Mouse (Mus musculus): Measurements from ENCODE around the gene Ppm1b. TPM values are rescaled to one million over a fixed set of nuclear protein-coding genes. Genes with fewer than 3 reads are reported as not detected.

The Ppm1b gene
- polyA plus RNA-seq, 1 experiment, result 14.4 TPM

- Histone ChIP-seq H3K36me3 (replicated peaks; ENCODE audit: low read length) (peaks cover 52% of the 10 kb centered on the region), H3K4me1 (peaks cover 74% of the 10 kb centered on the region), H3K27me3 (replicated peaks) (no peaks in the 10 kb centered on the region), H3K9me3 (no peaks in the 10 kb centered on the region), H3K4me3 (replicated peaks) (no peak overlapping the region)
- TF ChIP-seq GATA1 (IDR thresholded peaks at IDR 0.05; ENCODE audit: borderline replicate concordance, low read length) (no peak), FLI1 (IDR thresholded peaks at IDR 0.05; ENCODE audit: low read length) (no peak)
Measured at GRCm38 (mm10) chr17:84967045-84967444, 10.5 kb downstream of the Ppm1b start.

DNA sequence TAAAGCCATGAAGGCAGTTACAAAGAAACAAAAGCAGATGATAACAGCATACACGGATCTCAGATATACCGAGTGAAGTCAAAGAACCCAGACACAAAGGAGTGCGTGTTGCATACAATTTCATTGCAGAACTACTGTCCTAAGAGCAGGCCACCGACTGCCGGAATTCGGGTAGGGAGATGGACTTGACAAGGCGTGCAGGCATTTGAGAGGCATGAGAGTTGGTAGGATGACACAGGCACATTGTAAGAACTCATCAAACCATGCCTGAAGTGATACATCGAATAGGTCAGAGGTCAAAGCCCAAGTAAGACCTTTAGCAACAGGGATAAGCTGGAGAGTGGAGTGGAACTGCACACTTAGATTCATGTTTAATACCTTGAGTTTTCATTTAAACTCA, 13.4 kb downstream of the Ppm1b start:
- Histone ChIP-seq H3K9me3 (no peaks in the 10 kb centered on the region), H3K4me1 (peaks cover 51% of the 10 kb centered on the region), H3K4me3 (replicated peaks) (no peak overlapping the region), H3K27me3 (replicated peaks) (no peaks in the 10 kb centered on the region), H3K36me3 (replicated peaks; ENCODE audit: low read length) (peaks cover 57% of the 10 kb centered on the region)
- no peak for TF ChIP-seq GATA1 (IDR thresholded peaks at IDR 0.05; ENCODE audit: borderline replicate concordance, low read length)
- no peak for TF ChIP-seq FLI1 (IDR thresholded peaks at IDR 0.05; ENCODE audit: low read length)

DNA sequence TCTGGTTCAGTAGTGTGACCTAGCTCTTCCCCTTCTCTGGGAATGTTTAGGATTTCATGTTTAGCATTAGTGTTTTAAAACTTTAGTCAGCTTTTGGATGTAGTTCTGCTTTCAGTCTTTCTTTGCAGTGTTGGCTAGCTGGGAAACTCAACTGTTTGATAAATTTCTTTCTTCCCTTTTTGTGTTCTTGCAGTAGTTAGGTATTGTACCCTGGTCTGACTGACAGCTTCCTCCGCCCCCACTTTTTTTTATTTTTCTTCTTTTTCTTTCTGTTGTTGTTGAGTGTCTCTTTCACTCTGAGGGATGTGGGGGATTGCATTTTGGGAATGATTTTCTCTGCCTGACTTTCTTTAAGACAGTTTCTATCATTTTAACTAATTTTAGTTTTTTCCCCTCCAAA, 25.2 kb downstream of the Ppm1b start:
- TF ChIP-seq FLI1 (IDR thresholded peaks at IDR 0.05; ENCODE audit: low read length) (no peak), GATA1 (IDR thresholded peaks at IDR 0.05; ENCODE audit: borderline replicate concordance, low read length) (no peak)
- Histone ChIP-seq H3K27me3 (replicated peaks) (no peaks in the 10 kb centered on the region), H3K4me1 (peaks cover 44% of the 10 kb centered on the region), H3K9me3 (peaks cover 12% of the 10 kb centered on the region), H3K4me3 (replicated peaks) (no peak overlapping the region), H3K36me3 (replicated peaks; ENCODE audit: low read length) (peaks cover 66% of the 10 kb centered on the region)

DNA sequence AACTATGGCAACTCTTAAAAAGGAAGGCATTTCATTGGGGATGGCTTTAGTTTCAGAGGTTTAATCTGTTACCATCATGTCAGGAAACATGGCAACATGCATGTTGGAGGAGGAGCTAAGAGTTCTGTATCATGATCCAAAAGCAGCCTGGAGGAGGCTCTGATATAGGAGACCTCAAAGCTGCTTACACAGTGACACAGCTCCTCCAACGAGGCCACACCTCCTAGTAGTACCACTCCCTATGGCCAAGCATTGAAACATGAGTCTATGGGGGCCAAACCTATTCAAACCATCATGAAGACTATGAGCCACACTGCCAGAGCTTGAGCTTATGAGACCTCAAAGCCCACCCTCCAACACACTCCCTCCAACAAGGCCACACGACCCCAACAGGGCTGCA, 26.2 kb downstream of the Ppm1b start:
- H3K27me3 ChIP-seq (replicated peaks), result no peaks in the 10 kb centered on the region
- TF ChIP-seq GATA1 (IDR thresholded peaks at IDR 0.05; ENCODE audit: borderline replicate concordance, low read length), result no peak
- TF ChIP-seq FLI1 (IDR thresholded peaks at IDR 0.05; ENCODE audit: low read length), result no peak
- H3K4me3 ChIP-seq (replicated peaks), result no peak overlapping the region
- peaks cover 54% of the 10 kb centered on the region for H3K4me1 ChIP-seq
- peaks cover 6% of the 10 kb centered on the region; the same call in 1 of the 2 replicates for H3K9me3 ChIP-seq
- peaks cover 59% of the 10 kb centered on the region for H3K36me3 ChIP-seq (replicated peaks; ENCODE audit: low read length)

DNA sequence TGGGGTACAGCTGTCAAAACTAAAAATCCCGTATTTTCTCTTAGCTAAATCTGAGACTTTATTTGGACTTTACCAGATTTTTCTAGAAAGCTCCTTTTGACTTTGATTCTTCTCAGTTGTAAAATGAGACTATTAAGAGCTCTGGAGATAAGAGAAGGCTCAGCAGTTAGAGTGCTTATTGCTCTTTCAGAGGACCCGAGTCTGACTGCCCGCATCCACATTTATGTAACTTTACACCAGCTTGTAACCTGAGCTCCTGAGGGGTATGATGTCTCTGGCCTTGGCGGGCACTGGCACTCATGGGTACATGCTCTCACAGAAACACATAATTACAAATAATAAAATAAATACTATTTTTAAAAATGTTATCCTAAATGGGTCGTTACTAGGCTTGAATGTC, 29.8 kb downstream of the Ppm1b start:
- Histone ChIP-seq H3K4me1 (peaks cover 78% of the 10 kb centered on the region), H3K36me3 (replicated peaks; ENCODE audit: low read length) (peaks cover 43% of the 10 kb centered on the region)
- TF ChIP-seq GATA1 (IDR thresholded peaks at IDR 0.05; ENCODE audit: borderline replicate concordance, low read length) (no peak), FLI1 (IDR thresholded peaks at IDR 0.05; ENCODE audit: low read length) (no peak)

DNA sequence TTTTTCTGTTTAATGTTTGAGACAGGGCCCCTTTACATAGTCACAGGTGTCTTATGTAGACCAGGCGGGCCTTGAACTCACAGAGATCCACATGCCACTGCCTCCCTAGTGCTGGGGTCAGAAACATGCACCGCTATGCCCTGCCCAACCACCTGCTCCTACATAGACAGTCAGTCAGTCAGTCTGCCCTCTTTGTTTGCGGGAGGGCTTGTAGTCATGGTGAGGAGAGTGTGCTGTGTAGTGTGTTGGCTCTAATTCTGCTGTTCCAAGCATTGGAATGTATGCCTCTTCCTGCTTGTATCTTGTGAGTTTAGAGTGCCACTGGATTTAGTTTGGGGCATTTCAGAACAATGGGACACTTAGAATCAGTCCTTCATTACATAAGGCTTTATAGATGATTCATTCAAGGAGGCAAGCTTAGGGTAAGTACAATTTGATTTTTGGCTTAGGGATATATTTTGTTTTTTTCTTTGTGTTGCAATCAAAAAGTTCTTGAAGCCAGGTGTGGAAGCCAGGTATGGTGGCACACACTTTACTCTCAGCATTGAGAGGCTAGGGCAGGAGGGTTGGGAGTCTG, 31.4 kb downstream of the Ppm1b start:
- H3K4me3 ChIP-seq (replicated peaks), result peak overlapping the region; percentile 75
- peaks cover 72% of the 10 kb centered on the region for H3K4me1 ChIP-seq
- H3K27me3 ChIP-seq (replicated peaks), result no peaks in the 10 kb centered on the region
- H3K36me3 ChIP-seq (replicated peaks; ENCODE audit: low read length), result peaks cover 45% of the 10 kb centered on the region
- no peaks in the 10 kb centered on the region for H3K9me3 ChIP-seq
- TF ChIP-seq GATA1 (IDR thresholded peaks at IDR 0.05; ENCODE audit: borderline replicate concordance, low read length), result no peak
- TF ChIP-seq FLI1 (IDR thresholded peaks at IDR 0.05; ENCODE audit: low read length), result no peak

More for the DNA sequence above, 29.8 kb downstream of the Ppm1b start:
- Histone ChIP-seq H3K27me3 (replicated peaks) (no peaks in the 10 kb centered on the region), H3K4me3 (replicated peaks) (no peak overlapping the region), H3K9me3 (no peaks in the 10 kb centered on the region)

DNA sequence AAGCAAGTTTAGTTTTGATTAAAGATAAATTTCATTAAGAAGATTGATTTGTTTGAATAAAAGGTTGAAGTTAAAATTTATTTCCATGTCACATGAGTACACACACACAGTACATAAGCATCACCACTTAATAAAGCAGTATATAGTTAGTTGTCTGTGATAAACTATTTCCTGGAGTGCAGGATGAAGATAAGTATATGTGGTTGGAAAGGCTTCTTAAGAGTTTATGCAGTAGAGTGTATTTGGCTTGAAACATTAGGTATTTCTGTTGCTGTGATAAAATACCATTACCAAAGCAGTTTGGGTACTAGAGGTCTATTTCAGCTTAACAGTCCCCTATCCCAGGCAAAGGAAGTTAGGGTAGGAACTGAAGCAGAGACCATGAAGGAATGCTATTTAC, 32.0 kb downstream of the Ppm1b start:
- no peaks in the 10 kb centered on the region for H3K9me3 ChIP-seq
- no peak for TF ChIP-seq FLI1 (IDR thresholded peaks at IDR 0.05; ENCODE audit: low read length)
- no peaks in the 10 kb centered on the region for H3K27me3 ChIP-seq (replicated peaks)
- H3K36me3 ChIP-seq (replicated peaks; ENCODE audit: low read length), result peaks cover 47% of the 10 kb centered on the region
- peaks cover 69% of the 10 kb centered on the region for H3K4me1 ChIP-seq
- peak overlapping the region; percentile 64 for H3K4me3 ChIP-seq (replicated peaks)

DNA sequence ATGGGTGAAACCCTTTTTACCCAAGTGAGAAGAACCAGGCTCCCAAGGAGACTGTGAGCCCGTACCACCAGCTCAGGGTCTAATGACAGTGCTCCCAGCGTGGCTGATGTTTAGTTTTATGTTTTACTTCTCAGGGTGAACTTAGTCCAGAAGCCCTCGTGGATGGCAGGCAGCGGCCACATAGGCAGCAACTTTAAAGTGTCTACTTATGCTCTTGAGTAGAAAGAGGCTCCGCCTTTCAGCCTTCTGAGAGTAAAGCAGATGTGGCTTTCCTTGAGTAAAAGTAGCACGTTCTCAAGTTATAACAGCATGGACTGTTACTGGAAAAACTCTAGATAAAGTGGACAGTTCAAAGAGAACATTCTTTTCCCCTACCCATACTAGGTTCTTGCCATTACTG, 39.3 kb downstream of the Ppm1b start:
- no peaks in the 10 kb centered on the region for H3K9me3 ChIP-seq
- H3K4me3 ChIP-seq (replicated peaks), result no peak overlapping the region
- peaks cover 76% of the 10 kb centered on the region for H3K36me3 ChIP-seq (replicated peaks; ENCODE audit: low read length)
- peaks cover 40% of the 10 kb centered on the region for H3K4me1 ChIP-seq
- H3K27me3 ChIP-seq (replicated peaks), result no peaks in the 10 kb centered on the region
- no peak for TF ChIP-seq GATA1 (IDR thresholded peaks at IDR 0.05; ENCODE audit: borderline replicate concordance, low read length)
- no peak for TF ChIP-seq FLI1 (IDR thresholded peaks at IDR 0.05; ENCODE audit: low read length)

DNA sequence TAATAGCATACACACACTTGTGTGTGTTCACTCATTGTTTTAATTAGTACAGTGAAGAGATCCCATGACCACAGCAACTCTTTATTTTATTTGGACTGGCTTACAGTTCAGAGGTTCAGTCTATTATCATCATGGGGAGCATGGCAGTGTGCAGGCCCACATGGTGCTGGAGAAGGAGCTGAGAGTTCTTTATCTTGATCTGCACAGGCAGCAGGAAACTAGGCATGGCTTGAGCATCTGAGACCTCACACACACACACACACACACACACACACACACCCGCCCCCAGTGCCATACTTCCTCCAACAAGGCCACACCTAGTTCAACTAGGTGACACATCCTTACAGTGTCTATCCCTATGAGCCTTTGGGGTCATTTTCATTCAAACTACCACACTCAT, 41.1 kb downstream of the Ppm1b start:
- Histone ChIP-seq H3K27me3 (replicated peaks) (no peaks in the 10 kb centered on the region), H3K4me1 (peaks cover 42% of the 10 kb centered on the region), H3K36me3 (replicated peaks; ENCODE audit: low read length) (peaks cover 77% of the 10 kb centered on the region), H3K4me3 (replicated peaks) (no peak overlapping the region), H3K9me3 (no peaks in the 10 kb centered on the region)
- TF ChIP-seq FLI1 (IDR thresholded peaks at IDR 0.05; ENCODE audit: low read length), result no peak
- TF ChIP-seq GATA1 (IDR thresholded peaks at IDR 0.05; ENCODE audit: borderline replicate concordance, low read length), result no peak

DNA sequence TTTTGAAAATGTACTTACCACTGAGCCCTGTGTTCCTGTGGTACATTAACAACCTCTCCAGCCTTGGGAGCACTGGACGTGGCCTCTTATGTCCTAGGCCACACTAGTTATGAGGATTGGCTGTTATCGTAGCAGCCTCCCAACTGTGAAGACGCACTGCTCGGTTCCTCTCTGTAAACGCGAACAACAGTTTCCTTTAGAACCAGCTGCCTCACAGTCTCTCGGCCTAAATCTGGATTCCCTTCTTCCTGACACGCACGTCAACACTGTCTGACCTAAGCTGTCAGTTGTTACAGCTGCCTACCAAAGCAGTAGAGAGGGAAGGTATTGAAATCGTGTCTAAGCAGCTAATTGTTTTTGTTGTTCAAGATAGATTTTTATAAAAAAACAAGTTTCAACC, 43.1 kb downstream of the Ppm1b start:
- Histone ChIP-seq H3K36me3 (replicated peaks; ENCODE audit: low read length) (peaks cover 78% of the 10 kb centered on the region), H3K4me3 (replicated peaks) (no peak overlapping the region), H3K27me3 (replicated peaks) (no peaks in the 10 kb centered on the region), H3K4me1 (peaks cover 48% of the 10 kb centered on the region), H3K9me3 (no peaks in the 10 kb centered on the region)
- no peak for TF ChIP-seq GATA1 (IDR thresholded peaks at IDR 0.05; ENCODE audit: borderline replicate concordance, low read length)
- TF ChIP-seq FLI1 (IDR thresholded peaks at IDR 0.05; ENCODE audit: low read length), result no peak

GRCm38 (mm10) chr17:85013485-85013884, 56.9 kb downstream of the Ppm1b start:
- Histone ChIP-seq H3K36me3 (replicated peaks; ENCODE audit: low read length) (peaks cover 61% of the 10 kb centered on the region), H3K4me1 (peaks cover 21% of the 10 kb centered on the region), H3K4me3 (replicated peaks) (no peak overlapping the region), H3K27me3 (replicated peaks) (no peaks in the 10 kb centered on the region), H3K9me3 (no peaks in the 10 kb centered on the region)
- no peak for TF ChIP-seq FLI1 (IDR thresholded peaks at IDR 0.05; ENCODE audit: low read length)
- TF ChIP-seq GATA1 (IDR thresholded peaks at IDR 0.05; ENCODE audit: borderline replicate concordance, low read length), result no peak
